Mouse (Mus musculus) C2C12 (cell line): Measurements from ENCODE around the gene Pus7l. TPM values are rescaled to one million over a fixed set of nuclear protein-coding genes. Genes with fewer than 3 reads are reported as not detected.
A peak's percentile ranks its signal among the peaks of the same experiment; 100 is the strongest.

Experiments used
- H3K27me3 ChIP-seq: one replicate; pipeline ENCODE4 v1.6.1; 2011; ENCODE audit not compliant: control insufficient read depth, insufficient read depth, insufficient read length
- H3K36me3 ChIP-seq: one replicate; pipeline ENCODE4 v1.6.1; 2011; ENCODE audit not compliant: control insufficient read depth, insufficient read depth
- H3K4me3 ChIP-seq: one replicate; pipeline ENCODE4 v1.5.1; 2011; ENCODE audit warnings: mild to moderate bottlenecking, control low read depth; ENCODE audit not compliant: poor library complexity, insufficient read depth, severe bottlenecking
- H3K79me2 ChIP-seq: one replicate; pipeline ENCODE4 v1.6.1; 2011; ENCODE audit not compliant: control insufficient read depth, insufficient read depth
- H3K79me3 ChIP-seq: one replicate; pipeline ENCODE4 v1.6.1; 2011; ENCODE audit warnings: low read depth, control low read depth
- H3ac ChIP-seq: one replicate; pipeline ENCODE3; 2011; ENCODE audit warnings: low read depth; ENCODE audit not compliant: control insufficient read depth, insufficient read length
- CEBPB ChIP-seq: IDR thresholded peaks from one replicate; pipeline ENCODE4 v1.6.1; 2011; ENCODE audit warnings: low read depth, mild to moderate bottlenecking, control low read depth, moderate library complexity
- CTCF ChIP-seq: IDR thresholded peaks from one replicate; pipeline ENCODE4 v1.5.1; 2011; ENCODE audit not compliant: control insufficient read depth, insufficient read depth, insufficient read length
- FOSL1 ChIP-seq: IDR thresholded peaks from one replicate; pipeline ENCODE4 v1.8.0; 2011; ENCODE audit warnings: mild to moderate bottlenecking, low read length; ENCODE audit not compliant: poor library complexity, insufficient read depth, severe bottlenecking
- MAX ChIP-seq: IDR thresholded peaks from one replicate; pipeline ENCODE4 v1.6.1; 2011; ENCODE audit warnings: mild to moderate bottlenecking, control low read depth
- MYOD1 ChIP-seq: IDR thresholded peaks from one replicate; pipeline ENCODE4 v1.6.1; 2011; ENCODE audit warnings: low read depth; ENCODE audit not compliant: control insufficient read depth, insufficient read length
- MYOG ChIP-seq: IDR thresholded peaks from one replicate; pipeline ENCODE4 v1.6.1; 2011; ENCODE audit not compliant: control insufficient read depth, insufficient read length; ENCODE audit errors: extremely low read depth
- USF1 ChIP-seq: IDR thresholded peaks from one replicate; pipeline ENCODE4 v1.6.1; 2011; ENCODE audit warnings: low read depth, mild to moderate bottlenecking, control low read depth, moderate library complexity
- polyA plus RNA-seq: library from polyadenylated mRNA; unstranded; fragments of >200 nt; fragmentation: generic; extraction: Trizol; gene quantifications from one replicate; pipeline ENCODE4 v1.2.1, GENCODE M21; 2012; ENCODE audit warnings: missing spikeins

Pus7l gene
- polyA plus RNA-seq, 1 experiment, result 7.2 TPM

DNA sequence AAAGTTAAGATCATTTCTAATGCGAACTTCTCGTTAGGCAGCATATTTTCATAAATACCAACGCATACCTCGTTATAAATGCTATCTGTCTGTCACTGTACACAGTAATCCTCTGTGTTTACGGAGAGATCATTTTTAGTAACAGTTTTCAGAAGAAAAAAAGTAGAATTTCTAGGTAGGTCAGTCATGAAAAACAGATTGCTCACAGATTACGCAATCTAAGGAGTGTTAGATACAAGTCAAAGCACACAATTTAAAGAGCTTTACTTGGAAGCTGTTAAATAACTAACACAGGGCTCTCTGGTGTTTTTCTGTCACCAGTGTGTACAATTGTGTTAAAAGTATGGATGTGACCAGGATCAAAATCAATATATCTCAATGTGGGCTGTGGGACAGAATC lies 10.4 kb downstream of the Pus7l start:
- no peaks in the 10 kb centered on the region for H3K79me2 ChIP-seq
- no peaks in the 10 kb centered on the region for H3K27me3 ChIP-seq
- no peaks in the 10 kb centered on the region for H3K79me3 ChIP-seq
- peak; percentile 72 for TF ChIP-seq CEBPB
- no peak for TF ChIP-seq MAX
- no peak for TF ChIP-seq MYOG
- no peak for TF ChIP-seq MYOD1
- no peak for TF ChIP-seq FOSL1
- no peak for TF ChIP-seq USF1
- TF ChIP-seq CTCF, result no peak
- no peak overlapping the region for H3K4me3 ChIP-seq
- no peak overlapping the region for H3ac ChIP-seq
- H3K36me3 ChIP-seq, result peaks cover 44% of the 10 kb centered on the region

DNA sequence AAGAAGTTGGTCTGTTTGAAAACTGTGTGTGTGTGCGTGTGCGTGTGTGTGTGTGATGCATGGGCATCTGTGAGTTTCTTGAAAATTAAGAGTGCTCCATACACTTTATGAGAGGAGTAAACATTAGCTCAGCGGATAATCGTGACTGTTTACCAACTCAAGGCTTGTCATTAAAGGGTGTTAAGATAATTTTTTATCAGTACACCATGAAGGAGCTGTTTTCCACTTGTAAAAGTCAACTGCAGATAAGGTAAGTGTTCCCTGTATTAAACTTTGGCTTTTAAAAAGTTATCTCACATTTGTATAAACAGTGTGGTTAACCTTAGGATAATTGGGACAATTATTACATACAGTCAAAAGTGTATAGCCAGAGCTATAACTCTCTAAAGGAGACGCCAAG lies 11.0 kb downstream of the Pus7l start:
- no peaks in the 10 kb centered on the region for H3K79me2 ChIP-seq
- H3K4me3 ChIP-seq, result no peak overlapping the region
- no peaks in the 10 kb centered on the region for H3K79me3 ChIP-seq
- no peak for TF ChIP-seq MYOD1
- no peak for TF ChIP-seq MYOG
- no peak for TF ChIP-seq MAX
- no peak for TF ChIP-seq CEBPB
- no peak for TF ChIP-seq USF1
- H3ac ChIP-seq, result no peak overlapping the region
- peaks cover 51% of the 10 kb centered on the region for H3K36me3 ChIP-seq
- no peaks in the 10 kb centered on the region for H3K27me3 ChIP-seq

- Histone ChIP-seq H3K4me3 (no peak overlapping the region), H3K79me2 (no peaks in the 10 kb centered on the region), H3K79me3 (no peaks in the 10 kb centered on the region), H3K36me3 (peaks cover 56% of the 10 kb centered on the region), H3ac (no peak overlapping the region), H3K27me3 (no peaks in the 10 kb centered on the region)
- TF ChIP-seq USF1, result no peak
- TF ChIP-seq MYOG, result no peak
- no peak for TF ChIP-seq CTCF
- TF ChIP-seq CEBPB, result no peak
- TF ChIP-seq MYOD1, result no peak
- no peak for TF ChIP-seq FOSL1
- TF ChIP-seq MAX, result no peak
Observed at GRCm38 (mm10) chr15:94530519-94530918, 12.8 kb downstream of the Pus7l start.

DNA sequence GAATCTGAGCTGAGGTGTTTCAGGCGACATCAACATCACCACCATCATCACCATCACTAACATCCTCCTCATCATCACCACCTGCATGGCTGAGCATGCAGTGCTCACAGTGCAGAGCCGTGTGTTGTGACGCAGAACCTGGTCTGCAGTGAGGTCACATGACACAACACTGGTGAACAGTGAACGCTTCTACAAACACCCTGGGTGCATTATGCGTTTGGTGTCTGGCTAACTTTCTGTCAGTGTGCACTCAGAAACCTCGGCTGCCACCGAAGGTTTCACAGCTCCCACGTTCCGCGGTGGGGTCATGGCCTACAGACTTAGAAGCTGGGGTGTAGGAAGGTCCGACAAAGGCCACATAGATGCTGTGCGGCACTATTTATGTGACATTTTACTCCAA lies 18.4 kb downstream of the Pus7l start:
- TF ChIP-seq USF1 (peak; percentile 5), CTCF (no peak)
- no peaks in the 10 kb centered on the region for H3K79me2 ChIP-seq
- H3K4me3 ChIP-seq, result no peak overlapping the region
- no peak overlapping the region for H3ac ChIP-seq
- H3K79me3 ChIP-seq, result no peaks in the 10 kb centered on the region
- no peaks in the 10 kb centered on the region for H3K27me3 ChIP-seq
- peaks cover 35% of the 10 kb centered on the region for H3K36me3 ChIP-seq

DNA sequence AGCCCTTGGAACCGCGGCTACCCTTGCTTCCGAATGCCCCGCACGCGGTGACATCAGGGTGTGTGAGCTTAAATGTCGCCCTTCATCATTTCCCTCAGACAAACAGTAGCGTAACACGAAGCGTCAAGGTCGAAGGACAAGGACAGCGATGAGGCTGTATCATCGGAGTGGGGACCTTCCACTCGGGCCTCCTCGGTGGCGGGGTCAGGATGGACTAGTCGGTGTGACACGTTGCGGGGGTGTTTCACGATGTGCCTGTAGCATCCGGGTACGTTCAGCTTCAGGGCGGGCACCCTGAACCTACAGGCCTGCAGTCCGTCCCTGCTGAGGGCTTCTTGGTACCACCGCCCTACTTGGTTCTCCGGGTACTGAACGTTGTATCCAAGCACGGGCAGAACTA lies 20.1 kb downstream of the Pus7l start:
- peaks cover 18% of the 10 kb centered on the region for H3K36me3 ChIP-seq
- H3K79me2 ChIP-seq, result no peaks in the 10 kb centered on the region
- H3K4me3 ChIP-seq, result no peak overlapping the region
- TF ChIP-seq MAX (no peak), CTCF (no peak), USF1 (no peak), CEBPB (no peak), MYOG (no peak), MYOD1 (no peak), FOSL1 (no peak)
- H3K79me3 ChIP-seq, result no peaks in the 10 kb centered on the region
- peaks cover 4% of the 10 kb centered on the region for H3K27me3 ChIP-seq
- no peak overlapping the region for H3ac ChIP-seq

- no peaks in the 10 kb centered on the region for H3K79me2 ChIP-seq
- H3K27me3 ChIP-seq, result peaks cover 4% of the 10 kb centered on the region
- H3K36me3 ChIP-seq, result peaks cover 6% of the 10 kb centered on the region
- no peaks in the 10 kb centered on the region for H3K79me3 ChIP-seq
- H3ac ChIP-seq, result no peak overlapping the region
- TF ChIP-seq MAX (no peak), MYOG (no peak), MYOD1 (no peak), USF1 (no peak), CTCF (no peak), CEBPB (no peak), FOSL1 (no peak)
- no peak overlapping the region for H3K4me3 ChIP-seq
Observed at GRCm38 (mm10) chr15:94520959-94521358, 22.4 kb downstream of the Pus7l start.
